Mouse (Mus musculus) bone marrow macrophage, adult 2 months (primary cell): ENCODE results near the gene Anp32a.

ENCODE experiments used
- CTCF ChIP-seq: IDR thresholded peaks from 2 replicates; pipeline ENCODE4 v1.5.1; 2012; ENCODE audit warnings: low read depth, mild to moderate bottlenecking, low read length, moderate library complexity
- POLR2A ChIP-seq: IDR thresholded peaks from 2 replicates; pipeline ENCODE4 v1.6.1; 2012; ENCODE audit warnings: mild to moderate bottlenecking, low read depth, low read length, borderline replicate concordance

DNA sequence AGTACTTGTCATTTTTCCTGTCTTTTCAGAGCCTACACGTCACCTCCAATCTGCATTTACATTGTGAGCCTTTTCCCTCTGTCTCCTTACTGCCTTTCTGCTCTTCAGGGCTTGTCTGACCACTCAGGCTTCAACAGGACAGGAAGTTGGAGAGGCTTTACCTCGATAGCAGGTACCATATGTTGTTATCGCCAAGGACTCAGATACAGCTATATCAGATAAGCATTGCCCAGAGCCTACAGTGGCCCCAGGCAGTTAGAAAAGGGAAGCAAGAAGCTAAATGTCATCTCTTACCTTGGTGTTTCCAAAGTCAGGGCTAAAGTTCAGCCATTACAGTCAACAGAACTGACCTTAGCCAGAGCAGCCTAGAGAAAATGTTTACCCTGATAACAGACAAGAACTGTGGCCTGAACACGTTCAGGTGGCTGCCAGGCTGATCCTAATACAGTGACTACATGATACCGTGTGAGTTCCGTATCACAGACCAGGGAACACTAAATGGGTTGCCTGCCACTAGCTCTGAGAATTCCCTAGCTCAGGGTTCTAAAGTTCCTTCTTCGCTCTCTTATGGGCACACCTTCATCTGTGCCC is 65.4 kb downstream of the Anp32a start:
- TF ChIP-seq CTCF: no peak
- TF ChIP-seq POLR2A: no peak
